Mouse (Mus musculus) ES-Bruce4 (cell line): ENCODE results near the gene Cacna2d3.

Experiments
- CTCF ChIP-seq: IDR thresholded peaks from one replicate; pipeline ENCODE4 v1.8.1; 2011; ENCODE audit warnings: low read depth, low read length
- POLR2A ChIP-seq: IDR thresholded peaks from one replicate; pipeline ENCODE4 v1.8.1; 2011; ENCODE audit warnings: low read length; ENCODE audit not compliant: insufficient read depth

- TF ChIP-seq CTCF (no peak), POLR2A (no peak)
Measured at GRCm38 (mm10) chr14:29391489-29391888, 330.2 kb downstream of the Cacna2d3 start.
